Mouse (Mus musculus) lung, postnatal 14 days (tissue): Measurements from ENCODE around the gene Adad1.
A peak's percentile ranks its signal among the peaks of the same experiment; 100 is the strongest.

Source experiments
- DNase-seq: peaks from one replicate; pipeline ENCODE4 v3.0.0; 2021

The Adad1 gene

DNA sequence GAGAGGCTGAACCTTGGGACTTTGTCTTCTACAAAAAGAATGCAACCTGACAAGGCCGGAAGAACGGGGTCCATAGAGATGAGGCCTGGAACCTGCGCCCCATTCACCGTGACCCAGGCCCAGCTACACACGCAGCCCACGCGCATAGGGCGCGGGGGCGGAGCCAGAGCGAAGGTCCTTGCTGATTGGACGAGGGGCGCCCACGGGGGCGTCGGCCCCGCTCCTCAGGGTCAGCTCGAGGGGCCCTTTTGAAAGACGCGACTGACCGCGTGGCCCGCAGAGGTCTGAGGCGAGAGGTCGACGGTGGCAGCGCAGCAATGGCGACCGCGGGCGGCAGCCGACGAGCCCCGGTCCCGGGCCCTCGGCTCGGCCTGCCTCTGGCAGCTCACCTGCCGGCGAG, at the start of gene Adad1:
Adad1 (plus strand) TSS at position 122 of the 400 bp plus-strand sequence.
- DNase-seq, result no peak

DNA sequence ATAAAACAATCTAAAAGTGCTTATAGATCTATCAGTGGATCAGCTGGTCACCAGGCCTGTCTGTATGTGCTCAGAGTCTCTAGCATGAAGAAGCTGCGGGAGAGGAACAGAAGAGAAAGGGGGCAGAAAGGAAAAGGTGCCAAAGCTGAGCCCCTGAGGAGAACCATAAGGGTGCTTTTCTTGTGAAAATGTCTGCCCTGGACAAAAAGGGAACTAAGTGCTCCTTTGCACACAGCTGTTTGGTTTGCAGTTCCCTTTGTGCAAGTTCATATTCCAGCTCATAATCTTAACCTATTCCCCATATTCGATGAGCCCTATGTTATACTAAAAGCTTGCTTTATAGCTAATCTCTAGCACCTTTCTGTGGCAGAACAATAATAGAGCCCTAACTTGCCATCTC, 25.3 kb upstream of the Adad1 start:
- no peak for DNase-seq

DNA sequence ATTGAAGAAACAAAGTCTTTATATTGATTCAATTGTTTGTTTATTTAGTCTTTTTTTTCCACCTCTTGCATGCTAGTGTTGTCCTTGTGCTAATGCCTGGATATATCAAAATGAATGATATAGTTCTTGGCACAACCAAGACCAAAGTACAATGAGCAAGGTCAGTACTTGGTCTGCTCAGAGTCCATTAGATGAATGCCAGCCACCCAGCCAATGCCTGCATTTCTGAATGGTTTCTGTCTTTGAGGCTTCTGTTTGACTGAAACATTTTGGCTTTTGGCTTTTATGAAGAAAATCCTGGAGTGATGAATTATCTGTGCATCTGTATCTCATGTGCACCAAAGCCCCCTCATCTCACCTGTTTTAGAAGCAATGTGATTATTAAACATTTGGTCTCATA, 23.5 kb upstream of the Adad1 start:
- no peak for DNase-seq

DNA sequence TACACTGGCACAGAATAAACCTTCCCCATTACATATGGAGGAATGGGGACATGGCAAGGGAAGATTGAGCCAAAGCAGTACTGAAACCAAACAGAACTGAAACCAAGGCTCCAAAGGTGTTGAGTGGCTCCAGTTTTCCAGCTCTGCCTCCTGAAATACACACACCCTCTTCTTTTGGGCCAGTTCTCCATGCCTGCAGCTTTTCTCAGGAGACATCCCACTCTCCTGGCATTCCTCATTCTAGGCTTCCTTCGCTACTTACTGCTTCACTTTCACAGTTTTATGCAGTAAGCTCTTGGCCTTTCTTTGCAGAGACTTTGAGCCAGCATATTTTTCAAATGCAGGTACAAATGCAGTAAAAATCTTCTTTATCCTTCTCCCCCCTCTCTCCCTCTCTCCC, 11.8 kb upstream of the Adad1 start:
- no peak for DNase-seq

DNA sequence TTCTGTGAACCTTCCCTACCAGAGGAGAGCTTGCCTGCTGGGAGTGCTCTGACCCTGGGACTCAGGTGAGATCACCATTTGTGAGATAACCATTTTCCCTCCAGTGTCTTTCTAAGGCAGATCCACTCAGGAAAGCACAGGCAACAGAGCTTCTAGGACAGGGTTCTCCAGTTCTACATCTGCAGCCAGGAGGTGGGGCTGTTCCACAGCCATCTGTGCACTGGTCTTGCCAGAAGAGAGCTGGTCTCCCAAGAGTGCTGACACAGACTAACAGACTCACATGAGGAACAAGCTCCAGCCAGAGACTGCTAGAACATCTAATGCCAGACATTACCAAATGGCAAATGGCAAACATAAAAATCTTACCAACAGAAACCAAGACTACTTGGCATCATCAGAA, 9.9 kb downstream of the Adad1 start:
- peak; percentile 55 for DNase-seq

DNA sequence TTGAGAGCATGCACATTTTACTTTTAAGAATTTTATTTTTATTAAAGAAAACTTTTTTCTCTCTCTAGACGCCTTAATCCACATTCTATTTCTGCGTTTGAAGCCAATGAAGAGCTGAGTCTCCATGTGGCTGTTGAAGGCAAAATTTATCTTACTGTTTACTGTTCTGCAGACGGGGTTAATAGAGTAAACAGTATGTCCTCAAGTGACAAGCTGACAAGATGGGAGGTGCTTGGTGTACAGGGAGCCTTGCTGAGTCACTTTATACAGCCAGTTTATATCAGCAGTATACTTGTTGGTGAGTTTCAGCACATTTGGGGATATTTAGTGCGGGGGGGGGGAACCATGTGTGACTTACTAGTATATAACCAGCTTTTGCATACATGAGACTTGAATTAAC, 21.5 kb downstream of the Adad1 start:
- DNase-seq, result no peak

DNA sequence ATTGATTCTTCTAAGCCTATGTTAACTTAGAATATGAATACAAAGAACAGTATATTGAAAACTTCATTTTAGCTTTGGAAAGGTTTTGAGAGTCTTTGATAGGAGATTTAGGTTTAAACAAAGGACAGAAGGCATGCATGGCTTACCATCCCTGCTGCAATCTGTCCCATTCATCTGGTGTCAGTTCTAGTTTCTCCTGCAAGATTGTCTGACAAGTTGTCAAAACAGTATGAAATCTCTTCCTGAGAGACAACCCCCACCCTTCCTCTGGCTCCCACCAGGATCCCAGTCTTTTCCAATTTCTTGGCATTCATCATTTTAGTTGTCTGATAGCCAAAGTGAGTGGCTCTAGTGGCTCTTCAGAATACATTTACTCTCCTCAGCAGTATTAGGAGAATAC, 27.4 kb downstream of the Adad1 start:
- no peak for DNase-seq

DNA sequence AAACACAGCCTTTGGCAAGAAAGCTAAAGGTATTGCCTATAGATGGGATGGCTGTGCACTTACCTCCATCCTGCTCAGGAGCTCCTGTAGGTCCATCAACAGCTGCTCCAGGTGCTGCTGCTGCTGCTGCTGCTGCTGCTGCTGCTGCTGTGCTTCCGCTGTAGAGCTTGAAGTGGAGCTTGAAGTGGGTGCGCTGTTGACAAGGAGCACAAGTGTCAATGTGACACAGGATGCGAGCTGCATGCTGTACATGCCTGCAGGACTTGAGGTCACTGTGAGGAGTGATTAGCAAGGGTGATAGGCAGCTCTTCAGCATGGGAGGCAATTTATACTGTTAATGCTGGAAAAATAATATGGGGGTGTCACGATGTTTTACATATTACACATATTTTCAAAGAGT, 62.3 kb downstream of the Adad1 start, which contains the start of gene Il2:
Il2 (minus strand) TSS at position 305 of the 400 bp plus-strand sequence.
- no peak for DNase-seq

DNA sequence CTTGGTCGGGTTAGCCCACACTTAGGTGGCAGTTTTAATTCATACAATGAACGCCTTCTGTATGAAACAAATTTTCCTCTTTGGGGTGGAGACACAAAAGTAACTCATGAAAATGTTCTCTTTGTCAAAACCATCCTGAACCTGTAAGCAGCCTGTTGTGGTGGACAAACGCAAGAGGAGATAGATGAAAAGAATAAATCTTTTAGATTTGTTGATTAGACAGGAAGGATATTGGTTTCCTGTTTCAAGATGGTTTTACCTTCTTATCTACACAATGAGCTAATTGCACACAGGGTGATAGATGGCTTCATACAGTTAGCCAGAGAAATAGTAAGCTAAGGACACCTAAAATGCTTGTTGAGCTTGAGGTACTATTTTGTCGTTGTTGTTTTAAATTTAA, 62.8 kb downstream of the Adad1 start:
- DNase-seq, result no peak

DNA sequence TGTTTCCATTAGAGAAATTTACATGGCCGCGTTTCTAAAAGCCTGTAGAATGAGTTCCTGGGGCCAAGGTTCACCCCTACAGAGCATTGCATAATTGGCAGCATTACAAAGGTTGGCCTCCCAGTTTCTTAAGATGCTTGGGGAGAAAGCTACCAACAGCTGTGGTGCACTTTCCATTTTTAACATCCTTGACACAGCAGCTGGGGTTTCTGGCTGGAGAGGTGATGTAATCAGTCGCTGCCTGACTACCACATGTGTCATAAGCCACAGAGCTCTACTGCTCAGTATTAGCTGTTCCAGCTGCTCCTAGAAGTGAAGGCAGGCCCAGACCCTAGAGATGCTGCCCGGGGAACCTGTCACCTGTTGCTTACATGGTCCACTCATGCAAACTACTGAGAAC, 64.9 kb downstream of the Adad1 start:
- no peak for DNase-seq

DNA sequence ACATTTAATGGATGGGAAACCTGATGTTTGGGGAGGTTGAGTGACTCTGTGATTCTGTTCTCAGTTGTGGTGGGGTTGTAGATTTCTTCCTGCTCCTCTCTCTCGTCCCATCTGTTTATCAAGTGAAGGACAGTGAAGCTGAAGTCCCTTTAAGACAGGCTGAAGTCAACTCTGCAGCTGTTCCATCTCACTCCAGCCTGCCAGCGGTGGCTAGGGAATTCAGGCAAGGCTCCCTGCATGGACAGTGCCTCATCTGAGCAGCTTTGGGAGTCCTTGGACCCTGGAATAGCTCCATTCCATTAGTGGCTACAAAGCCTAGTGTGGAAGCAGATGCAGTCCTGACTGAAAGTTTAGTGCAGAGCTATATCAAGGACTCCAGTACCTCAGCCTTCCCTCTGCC, 65.7 kb downstream of the Adad1 start:
- peak; percentile 30 for DNase-seq

DNA sequence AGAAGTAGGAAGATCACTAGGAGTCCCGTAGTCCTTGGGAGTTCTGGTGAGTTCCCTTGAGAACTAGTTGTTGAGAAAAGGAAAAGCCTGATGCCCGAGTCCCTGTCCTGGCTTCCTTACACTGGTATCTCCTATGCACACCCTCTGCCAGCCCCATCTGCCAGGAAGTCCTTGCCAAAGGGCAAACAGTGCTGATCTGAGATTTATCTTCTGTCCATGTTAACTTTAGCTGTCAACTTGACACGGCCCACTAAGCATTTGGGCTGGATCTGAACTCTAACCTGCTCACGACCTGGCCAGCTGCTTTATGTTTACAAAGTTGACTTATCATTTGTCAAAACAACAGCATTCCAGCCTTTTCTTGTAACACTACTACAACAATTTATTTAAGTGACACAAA, 73.9 kb downstream of the Adad1 start:
- no peak for DNase-seq

DNA sequence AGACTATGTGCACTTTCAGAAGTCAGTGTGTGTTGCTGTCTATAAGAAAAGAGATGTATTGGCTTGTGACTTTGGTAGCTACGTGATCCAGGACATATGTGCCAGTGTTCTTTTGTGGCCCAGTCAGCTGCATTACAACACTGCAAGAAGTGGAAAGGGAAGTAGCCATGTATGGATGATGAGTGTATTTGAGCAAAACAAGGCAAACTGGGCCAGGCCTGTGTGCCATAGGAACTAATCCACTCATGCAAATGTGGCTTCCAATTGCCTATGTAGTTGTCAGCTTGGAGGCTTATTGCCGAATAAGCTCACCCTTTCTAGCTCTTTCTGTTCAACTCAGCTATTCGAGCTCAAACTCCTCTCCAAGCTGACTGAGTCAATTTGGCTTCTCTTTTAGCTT, 75.9 kb downstream of the Adad1 start:
- no peak for DNase-seq

DNA sequence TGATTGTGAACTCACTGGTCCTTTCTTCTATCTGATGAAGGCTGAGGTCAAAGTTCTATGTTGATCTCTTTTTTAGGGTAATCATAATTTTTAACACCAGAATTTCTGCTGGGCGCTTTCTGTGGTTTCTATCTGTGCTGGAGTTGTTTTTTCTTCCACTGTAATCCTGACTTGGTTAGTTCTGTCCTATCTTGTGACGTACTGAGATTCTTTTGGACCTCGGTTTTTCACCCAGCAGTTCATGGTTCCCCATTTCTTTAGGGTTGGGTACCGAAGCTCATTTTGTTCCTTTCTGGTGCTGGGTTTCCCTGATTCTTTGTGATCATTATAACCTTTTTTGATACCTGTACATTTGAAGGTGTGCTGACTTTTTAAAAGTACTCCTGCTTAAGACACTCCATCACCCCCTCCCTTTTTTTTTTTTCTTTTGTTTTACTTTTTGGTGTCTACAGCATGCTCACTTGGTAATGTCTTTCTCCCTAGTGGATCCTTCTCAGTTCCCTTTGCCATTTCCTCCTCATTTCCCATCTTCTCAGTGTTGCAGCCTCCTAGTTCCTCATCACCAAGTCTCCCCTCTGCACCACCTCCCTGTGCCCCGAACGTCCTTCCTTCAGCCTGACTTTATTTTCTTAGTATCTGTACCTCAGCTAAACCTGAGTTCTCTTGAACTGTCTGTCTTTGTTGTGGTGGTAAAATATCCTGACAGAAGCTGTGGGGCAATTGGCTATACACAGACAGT, 77.0 kb downstream of the Adad1 start:
- no peak for DNase-seq

DNA sequence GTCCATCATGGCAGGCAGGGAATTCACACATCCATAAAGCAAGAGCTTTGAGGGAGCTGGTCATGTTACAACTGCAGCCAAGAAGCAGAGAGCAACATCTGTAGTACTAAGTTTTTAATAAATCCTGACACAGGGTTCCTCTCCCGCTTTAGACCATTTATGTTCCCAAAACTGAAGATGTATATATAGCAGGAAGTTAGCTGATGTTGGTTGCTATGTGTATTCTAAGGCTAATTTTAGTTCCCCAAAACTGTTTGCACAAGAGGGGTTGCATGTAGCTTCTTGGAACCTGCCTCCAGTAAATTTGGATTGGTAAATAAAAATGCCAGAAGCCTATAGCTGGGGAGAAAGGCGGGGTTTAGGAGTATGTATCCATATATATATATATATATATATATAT, 78.5 kb downstream of the Adad1 start:
- DNase-seq, result no peak

DNA sequence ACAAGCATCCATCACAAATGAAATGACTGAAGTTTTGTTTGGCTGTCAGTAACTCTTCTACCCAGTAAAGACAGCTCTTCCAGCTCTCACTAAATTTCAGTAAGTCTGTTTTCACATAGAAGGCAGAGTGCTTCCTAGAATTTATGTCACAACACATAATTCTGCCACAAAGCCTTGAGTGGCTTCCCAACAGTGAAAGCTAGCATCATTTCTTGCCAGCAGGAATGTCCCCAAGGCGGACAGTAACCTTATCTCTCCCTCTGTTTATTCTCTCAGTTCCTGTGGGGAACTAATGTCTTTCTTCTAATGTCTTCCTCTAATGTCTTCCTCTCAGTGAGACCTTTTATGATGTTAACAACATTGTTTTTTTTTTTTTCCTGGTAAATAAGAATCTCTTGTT, 81.7 kb downstream of the Adad1 start:
- DNase-seq, result no peak

DNA sequence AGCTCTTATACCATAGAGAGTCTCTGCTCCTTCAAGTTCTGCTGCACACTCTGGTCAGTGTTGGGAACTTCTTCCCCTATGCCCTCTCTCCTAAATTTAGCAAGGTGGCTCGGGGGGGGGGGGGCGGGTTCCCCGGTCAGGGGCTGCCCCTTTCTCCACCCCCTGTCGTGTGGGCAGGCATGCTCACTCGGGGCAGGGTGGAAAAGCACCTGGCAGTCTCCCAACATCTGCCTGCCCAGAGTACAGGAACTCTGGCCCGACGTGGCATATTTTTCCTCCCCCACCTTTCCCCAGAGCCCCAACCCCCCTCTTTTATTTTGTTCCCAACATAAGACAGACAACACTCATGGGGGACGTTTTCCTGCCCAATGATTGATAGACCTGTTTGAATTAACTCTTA, 83.1 kb downstream of the Adad1 start:
- DNase-seq, result no peak

DNA sequence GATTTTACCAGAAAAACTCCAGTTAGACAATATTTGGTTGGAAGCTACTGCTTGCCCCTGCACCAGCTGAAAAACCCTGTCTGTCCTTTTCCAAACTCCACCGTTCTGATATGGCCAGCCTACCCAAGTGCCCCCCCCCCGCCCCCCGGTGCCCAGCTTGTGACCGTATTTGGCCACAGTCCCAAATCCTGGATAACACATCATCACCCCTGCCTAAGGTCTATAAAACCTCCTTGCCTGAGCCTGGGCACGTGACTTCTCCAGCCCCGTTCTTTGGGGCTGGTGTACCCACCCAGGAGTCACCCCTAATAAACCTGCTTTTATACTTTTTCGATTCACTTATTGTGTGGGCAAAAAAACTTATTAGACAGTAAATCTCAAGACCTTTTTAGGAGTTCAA, 83.5 kb downstream of the Adad1 start:
- no peak for DNase-seq

DNA sequence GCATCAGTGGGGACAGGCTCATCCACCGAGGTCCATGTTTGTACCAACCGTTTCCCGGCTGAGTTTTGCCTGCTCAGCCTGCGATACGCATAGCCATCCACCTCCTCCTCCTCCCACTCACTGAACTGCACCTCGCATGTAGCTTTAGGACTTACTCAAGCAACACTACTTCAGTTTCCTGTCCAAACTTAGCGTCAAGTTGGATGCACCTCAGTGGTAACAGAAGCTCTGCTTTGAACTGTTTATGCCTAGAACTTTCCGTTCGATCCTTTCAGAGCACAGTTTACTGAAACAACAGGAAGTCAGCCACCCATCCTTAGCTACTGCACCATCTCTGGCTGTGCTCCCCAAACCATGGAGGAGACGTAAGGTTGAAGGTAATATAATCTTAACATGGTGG, 88.9 kb downstream of the Adad1 start:
- no peak for DNase-seq

DNA sequence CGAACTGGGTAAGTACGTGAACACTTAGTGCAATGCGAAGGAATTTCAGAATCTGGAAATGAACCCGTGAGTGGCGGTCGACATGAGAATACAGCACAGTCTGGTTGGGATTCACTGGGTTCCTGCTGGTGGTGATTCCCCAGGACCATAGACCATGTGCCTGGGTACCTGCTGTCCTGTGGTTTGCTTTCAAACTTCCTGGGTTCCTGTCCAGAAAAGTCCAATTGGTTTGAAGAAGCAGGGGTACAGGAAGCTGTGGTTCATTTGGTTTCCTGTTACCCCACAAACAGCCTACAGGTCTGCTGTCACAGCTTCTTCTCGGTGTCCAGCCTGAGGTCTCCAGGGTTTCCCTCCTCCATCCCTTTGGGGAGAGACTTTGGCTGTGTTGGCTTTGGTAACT, 89.7 kb downstream of the Adad1 start:
- DNase-seq, result no peak

DNA sequence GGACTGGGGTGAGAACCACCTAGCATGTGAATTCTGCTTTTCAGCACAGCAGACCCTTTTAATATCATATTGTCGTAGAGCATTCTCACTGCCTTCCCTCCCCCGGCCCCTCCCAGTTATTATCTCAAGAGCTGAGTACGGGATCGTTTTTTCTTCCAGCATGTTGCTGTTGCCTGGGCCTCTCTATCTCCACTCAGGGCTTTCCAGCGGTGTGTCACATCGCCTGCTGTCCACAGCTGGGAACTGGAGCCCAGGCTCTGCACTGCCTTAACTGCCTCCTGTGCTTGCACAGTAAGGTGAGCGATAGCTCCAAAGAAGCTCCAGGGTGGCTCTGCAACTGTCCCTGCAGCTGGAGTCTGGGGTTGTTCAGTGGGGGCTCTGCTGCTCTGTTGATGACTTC, 91.1 kb downstream of the Adad1 start:
- DNase-seq, result no peak

DNA sequence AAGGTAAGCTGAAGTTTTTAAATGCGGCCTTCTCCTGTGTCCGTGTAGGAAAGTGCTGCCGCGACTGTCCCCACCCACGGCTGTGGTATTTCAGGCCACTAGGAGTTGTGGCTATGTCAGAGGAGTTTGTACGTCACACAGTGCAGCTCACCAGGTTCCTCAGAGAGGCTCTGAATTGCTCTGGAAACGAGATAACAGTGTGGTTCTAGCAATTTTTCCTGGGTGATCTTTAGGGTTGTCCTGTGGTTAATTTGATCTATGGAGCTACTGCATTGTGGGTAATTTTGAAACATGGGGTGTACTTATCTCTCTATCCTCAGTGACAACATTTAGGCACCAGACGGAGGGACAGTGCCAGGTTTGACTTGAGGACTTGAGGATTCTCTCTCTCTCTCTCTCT, 93.8 kb downstream of the Adad1 start:
- DNase-seq, result no peak

DNA sequence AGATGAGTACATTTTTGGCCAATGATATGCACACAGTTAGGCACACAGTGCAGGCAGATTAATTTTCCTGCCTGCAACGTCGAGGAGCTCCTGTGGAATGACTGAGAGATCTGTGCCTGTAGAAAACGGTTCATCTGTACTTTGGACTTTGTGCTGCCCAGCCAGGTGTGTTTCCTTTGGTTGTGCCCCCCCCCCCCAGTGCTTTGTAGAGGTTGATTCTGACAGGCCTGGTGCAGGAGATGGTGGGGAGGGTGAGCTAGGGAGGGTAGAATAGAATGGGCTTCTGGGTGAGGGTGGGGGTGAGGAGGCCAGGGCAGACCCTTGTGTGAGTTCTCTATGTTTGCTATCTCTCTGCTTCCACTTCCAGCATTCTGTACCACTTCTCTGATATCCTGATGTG, 94.9 kb downstream of the Adad1 start:
- no peak for DNase-seq

DNA sequence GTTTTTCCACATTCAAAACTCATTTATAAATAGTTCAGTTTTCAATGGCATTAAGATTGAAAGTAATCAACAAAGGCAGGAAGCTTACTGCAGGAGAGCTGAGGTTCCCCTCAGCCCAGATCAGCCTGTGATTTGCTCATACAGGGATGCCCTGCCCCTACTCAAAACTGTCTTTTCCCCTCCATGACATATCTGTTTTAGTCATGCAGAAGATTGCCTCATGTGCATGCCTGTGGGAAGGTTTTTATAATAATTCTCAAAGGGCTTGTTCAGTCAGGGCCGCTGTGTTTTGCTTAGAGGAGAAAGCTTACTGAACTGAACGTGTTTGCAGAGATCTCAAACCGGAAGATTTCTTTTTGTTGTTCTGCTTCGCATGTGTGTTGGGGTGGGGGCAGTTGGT, 97.8 kb downstream of the Adad1 start:
- no peak for DNase-seq

DNA sequence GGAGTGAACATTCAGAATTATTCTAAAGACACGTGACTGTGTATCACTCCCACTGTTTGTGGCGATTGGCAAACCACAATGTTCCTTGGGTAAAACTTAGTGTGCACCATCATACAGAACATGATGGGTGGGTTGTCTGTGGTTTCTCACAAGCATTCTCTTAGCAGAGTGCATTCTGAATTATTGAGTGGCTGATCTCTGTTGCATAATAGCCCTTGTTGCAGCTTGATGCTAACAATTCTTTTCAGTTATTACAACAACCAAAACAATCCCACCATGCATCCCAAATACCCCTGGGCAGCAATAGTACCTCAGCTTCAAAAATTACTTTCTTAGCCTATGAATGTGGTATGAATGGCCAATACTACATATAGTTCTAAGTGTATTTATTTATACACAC, 106.0 kb downstream of the Adad1 start:
- DNase-seq, result no peak
